Mouse (Mus musculus): ENCODE measurements around the gene Tmem106a. TPM values are rescaled to one million over a fixed set of nuclear protein-coding genes. Genes with fewer than 3 reads are reported as not detected.
"Not testable (repeated sequence)": the region's sequence is repeated elsewhere in the genome, so short reads cannot be mapped to it uniquely, and the experiment has no call there.

Tmem106a gene
- polyA plus RNA-seq, 2 experiments, result 3.8 to 9.3 TPM

- TF ChIP-seq POLR2A (IDR thresholded peaks at IDR 0.05; ENCODE audit: borderline replicate concordance, extremely low read depth, insufficient read depth, insufficient read length), result no peak
- H3K9me3 ChIP-seq (ENCODE audit: control insufficient read depth, low read length), result no peaks in the 10 kb centered on the region
- 89% methylated on average over 3 of the region's 3 CpGs for WGBS
Measured at GRCm38 (mm10) chr11:101568421-101568820, 13.6 kb upstream of the Tmem106a start.

GRCm38 (mm10) chr11:101576116-101576515, 5.9 kb upstream of the Tmem106a start:
- no peak for DNase-seq (ENCODE audit: low spot score)
- WGBS, result 85% methylated on average over 6 of the region's 6 CpGs

More at GRCm38 (mm10) chr11:101568421-101568820, 13.6 kb upstream of the Tmem106a start:
- H3K4me3 ChIP-seq (replicated peaks; ENCODE audit: low read length), result no peak overlapping the region
- ATAC-seq (ENCODE audit: low FRiP score, low read depth) (no peak), DNase-seq (ENCODE audit: low spot score) (no peak)
- H3K9ac ChIP-seq (ENCODE audit: low read depth, low read length, severe bottlenecking), result no peak overlapping the region
- H3K36me3 ChIP-seq (ENCODE audit: control insufficient read depth, insufficient read depth, low read length), result peaks cover 87% of the 10 kb centered on the region
- no peak overlapping the region for H3K4me2 ChIP-seq (replicated peaks; ENCODE audit: low read depth, low read length, severe bottlenecking)
- H3K27me3 ChIP-seq (ENCODE audit: control insufficient read depth, insufficient read depth, low read length), result no peaks in the 10 kb centered on the region
- H3K4me1 ChIP-seq (ENCODE audit: control insufficient read depth, insufficient read depth, low read length), result no peaks in the 10 kb centered on the region
- no peak overlapping the region for H3K27ac ChIP-seq (replicated peaks; ENCODE audit: low read depth, low read length)

GRCm38 (mm10) chr11:101581081-101581764, 819 bp upstream of the Tmem106a start:
- H3K4me3 ChIP-seq (replicated peaks; ENCODE audit: low read length), result no peak overlapping the region
- ATAC-seq (ENCODE audit: low FRiP score, low read depth) (no peak), DNase-seq (ENCODE audit: low spot score) (no peak)
- no peak overlapping the region for H3K4me2 ChIP-seq (replicated peaks; ENCODE audit: low read depth, low read length, severe bottlenecking)
- TF ChIP-seq POLR2A (IDR thresholded peaks at IDR 0.05; ENCODE audit: borderline replicate concordance, extremely low read depth, insufficient read depth, insufficient read length), result no peak
- peaks cover 48% of the 10 kb centered on the region for H3K36me3 ChIP-seq (ENCODE audit: control insufficient read depth, insufficient read depth, low read length)
- H3K4me1 ChIP-seq (ENCODE audit: control insufficient read depth, insufficient read depth, low read length), result no peaks in the 10 kb centered on the region
- no peaks in the 10 kb centered on the region for H3K27me3 ChIP-seq (ENCODE audit: control insufficient read depth, insufficient read depth, low read length)
- H3K9me3 ChIP-seq (ENCODE audit: control insufficient read depth, low read length), result no peaks in the 10 kb centered on the region
- H3K9ac ChIP-seq (ENCODE audit: low read depth, low read length, severe bottlenecking), result no peak overlapping the region
- H3K27ac ChIP-seq (replicated peaks; ENCODE audit: low read depth, low read length), result no peak overlapping the region
- 73% methylated on average over 6 of the region's 6 CpGs for WGBS

More at GRCm38 (mm10) chr11:101576116-101576515, 5.9 kb upstream of the Tmem106a start:
- Histone ChIP-seq H3K4me2 (replicated peaks; ENCODE audit: low read depth, low read length, severe bottlenecking) (no peak overlapping the region), H3K27ac (replicated peaks; ENCODE audit: low read depth, low read length) (no peak overlapping the region), H3K4me1 (ENCODE audit: control insufficient read depth, insufficient read depth, low read length) (no peaks in the 10 kb centered on the region), H3K9ac (ENCODE audit: low read depth, low read length, severe bottlenecking) (no peak overlapping the region), H3K27me3 (ENCODE audit: control insufficient read depth, insufficient read depth, low read length) (no peaks in the 10 kb centered on the region), H3K36me3 (ENCODE audit: control insufficient read depth, insufficient read depth, low read length) (peaks cover 97% of the 10 kb centered on the region), H3K9me3 (ENCODE audit: control insufficient read depth, low read length) (no peaks in the 10 kb centered on the region), H3K4me3 (replicated peaks; ENCODE audit: low read length) (no peak overlapping the region)
- no peak for TF ChIP-seq POLR2A (IDR thresholded peaks at IDR 0.05; ENCODE audit: borderline replicate concordance, extremely low read depth, insufficient read depth, insufficient read length)
- no peak for ATAC-seq (ENCODE audit: low FRiP score, low read depth)

GRCm38 (mm10) chr11:101583205-101583604, 1.2 kb downstream of the Tmem106a start:
- Histone ChIP-seq H3K9me3 (ENCODE audit: control insufficient read depth, low read length) (no peaks in the 10 kb centered on the region), H3K4me2 (replicated peaks; ENCODE audit: low read depth, low read length, severe bottlenecking) (no peak overlapping the region), H3K27ac (replicated peaks; ENCODE audit: low read depth, low read length) (no peak overlapping the region), H3K4me1 (ENCODE audit: control insufficient read depth, insufficient read depth, low read length) (no peaks in the 10 kb centered on the region), H3K9ac (ENCODE audit: low read depth, low read length, severe bottlenecking) (no peak overlapping the region), H3K4me3 (replicated peaks; ENCODE audit: low read length) (no peak overlapping the region), H3K27me3 (ENCODE audit: control insufficient read depth, insufficient read depth, low read length) (no peaks in the 10 kb centered on the region), H3K36me3 (ENCODE audit: control insufficient read depth, insufficient read depth, low read length) (peaks cover 32% of the 10 kb centered on the region)
- WGBS, result 93% methylated on average over 2 of the region's 2 CpGs
- TF ChIP-seq POLR2A (IDR thresholded peaks at IDR 0.05; ENCODE audit: borderline replicate concordance, extremely low read depth, insufficient read depth, insufficient read length), result no peak
- DNase-seq (ENCODE audit: low spot score) (no peak), ATAC-seq (ENCODE audit: low FRiP score, low read depth) (no peak)

- H3K9ac ChIP-seq (ENCODE audit: low read depth, low read length, severe bottlenecking); H3K9me3 ChIP-seq (ENCODE audit: control insufficient read depth, low read length); DNase-seq (ENCODE audit: low spot score); H3K27me3 ChIP-seq (ENCODE audit: control insufficient read depth, insufficient read depth, low read length); H3K4me1 ChIP-seq (ENCODE audit: control insufficient read depth, insufficient read depth, low read length); H3K27ac ChIP-seq (replicated peaks; ENCODE audit: low read depth, low read length); H3K4me3 ChIP-seq (replicated peaks; ENCODE audit: low read length); ATAC-seq (ENCODE audit: low FRiP score, low read depth); H3K4me2 ChIP-seq (replicated peaks; ENCODE audit: low read depth, low read length, severe bottlenecking): not testable (repeated sequence)
- H3K36me3 ChIP-seq (ENCODE audit: control insufficient read depth, insufficient read depth, low read length), result peaks cover 14% of the 10 kb centered on the region
- WGBS, result 92% methylated on average over 1 of the region's 1 CpGs
Measured at GRCm38 (mm10) chr11:101585031-101585430, 3.0 kb downstream of the Tmem106a start.
